Mouse (Mus musculus) forebrain, postnatal 0 days (tissue): ENCODE results near the gene Mgst2. TPM values are rescaled to one million over a fixed set of nuclear protein-coding genes. Genes with fewer than 3 reads are reported as not detected.
A peak's percentile ranks its signal among the peaks of the same experiment; 100 is the strongest.

Experiments
- ATAC-seq: fragments of 200-750 bp; cut with Nextera tagmentation; 2 replicates; pipeline ENCODE4 v1.8.0; 2017; ENCODE audit warnings: mild to moderate bottlenecking, moderate library complexity
- DNase-seq: peaks from one replicate; pipeline ENCODE4 v3.0.0-alpha.2; 2015
- H3K27ac ChIP-seq: fragments of 300-500 bp; sonication (generic); 2 replicates; pipeline ENCODE4 v1.5.1; 2014; ENCODE audit warnings: low read depth, mild to moderate bottlenecking, antibody characterized with exemption, low read length, moderate library complexity, mixed read lengths
- H3K27me3 ChIP-seq: fragments of 300-500 bp; sonication (generic); 2 replicates; pipeline ENCODE4 v1.6.1; 2014; ENCODE audit warnings: mild to moderate bottlenecking, low read length, mixed read lengths; ENCODE audit not compliant: insufficient read depth
- H3K36me3 ChIP-seq: fragments of 300-500 bp; sonication (generic); 2 replicates; pipeline ENCODE4 v1.6.1; 2014; ENCODE audit warnings: mild to moderate bottlenecking, moderate library complexity; ENCODE audit not compliant: insufficient read depth
- H3K4me1 ChIP-seq: fragments of 300-500 bp; sonication (generic); 2 replicates; pipeline ENCODE4 v1.6.1; 2014; ENCODE audit warnings: antibody characterized with exemption; ENCODE audit not compliant: insufficient read depth
- H3K4me2 ChIP-seq: fragments of 300-500 bp; sonication (generic); 2 replicates; pipeline ENCODE4 v1.6.1; 2014; ENCODE audit warnings: low read depth, mild to moderate bottlenecking, moderate library complexity
- H3K4me3 ChIP-seq: fragments of 300-500 bp; sonication (generic); 2 replicates; pipeline ENCODE4 v1.5.1; 2014; ENCODE audit warnings: low read depth, low read length, mixed read lengths
- H3K9ac ChIP-seq: fragments of 300-500 bp; sonication (generic); 2 replicates; pipeline ENCODE4 v1.6.1; 2014; ENCODE audit warnings: mild to moderate bottlenecking
- H3K9me3 ChIP-seq: fragments of 300-500 bp; sonication (generic); 2 replicates; pipeline ENCODE4 v1.6.1; 2016; ENCODE audit warnings: low read length
- CTCF ChIP-seq: sonication (generic); IDR thresholded peaks from 2 replicates; pipeline ENCODE4 v1.5.1; 2016; ENCODE audit warnings: antibody characterized with exemption, control low read depth, low read depth
- WGBS: fragments of 180-500 bp; shearing (Covaris S2); extraction: QIAGEN DNeasy Blood & Tissue Kit; methylation state at CpG from one replicate; pipeline ENCODE4 v1.1.7; 2014; 5-methylcytosine and 5-hydroxymethylcytosine counted together
- polyA plus RNA-seq: library from polyadenylated mRNA; unstranded; fragments of >200 nt; fragmentation: Nextera tagmentation; extraction: Ambion mirVana; gene quantifications from 2 replicates; pipeline ENCODE4 v1.2.1, GENCODE M21; 2015
- total RNA-seq: library from RNA; depleted of rRNA; stranded (reverse); fragments of >200 nt; gene quantifications from 2 replicates; pipeline ENCODE4 v1.2.3, GENCODE M21; 2014

Mgst2 gene
- total and polyA plus RNA-seq, 2 experiments from 2014 or later = 0.94 TPM; not detected in 1

DNA sequence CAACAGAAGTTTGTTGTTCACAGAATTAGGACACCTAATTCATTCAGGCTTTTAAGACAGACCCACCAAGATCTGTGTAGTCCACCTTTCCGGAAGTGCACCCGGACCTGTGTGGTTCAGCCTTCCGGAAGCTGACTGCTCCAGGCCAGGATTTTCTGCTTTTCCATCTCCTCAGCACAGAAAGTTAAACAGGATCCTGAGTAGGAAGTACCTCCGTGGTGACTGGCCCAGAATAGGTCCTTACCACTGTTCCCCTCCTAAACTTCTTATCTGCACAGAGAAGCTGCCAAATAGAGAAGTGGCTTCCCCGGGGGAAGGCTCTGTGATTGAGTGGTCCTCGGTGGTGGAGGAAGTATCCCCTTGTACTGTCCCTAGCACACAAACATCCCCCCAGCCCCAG, 2.4 kb downstream of the Mgst2 start:
- DNase-seq (no peak), ATAC-seq (no peak)
- Histone ChIP-seq H3K36me3 (no peaks in the 10 kb centered on the region), H3K27ac (no peak overlapping the region), H3K4me3 (no peak overlapping the region), H3K4me1 (no peaks in the 10 kb centered on the region), H3K9me3 (no peaks in the 10 kb centered on the region), H3K9ac (no peak overlapping the region), H3K4me2 (no peak overlapping the region), H3K27me3 (no peaks in the 10 kb centered on the region)
- 69% methylated on average over 6 of the region's 6 CpGs for WGBS
- no peak for TF ChIP-seq CTCF

DNA sequence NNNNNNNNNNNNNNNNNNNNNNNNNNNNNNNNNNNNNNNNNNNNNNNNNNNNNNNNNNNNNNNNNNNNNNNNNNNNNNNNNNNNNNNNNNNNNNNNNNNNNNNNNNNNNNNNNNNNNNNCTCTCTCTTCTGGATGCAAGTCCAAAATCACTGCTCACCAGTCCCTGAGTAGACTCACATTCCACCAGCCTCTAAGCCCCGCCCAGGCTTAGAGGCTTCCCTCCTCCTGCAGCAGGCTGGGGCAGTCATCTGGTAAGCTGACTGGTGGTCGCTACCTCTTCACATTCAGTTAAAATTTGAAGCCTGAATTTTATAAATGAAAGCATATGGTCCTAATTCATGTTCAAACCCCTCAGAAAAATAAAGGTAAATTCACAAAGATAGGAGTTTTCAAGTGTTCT, 8.4 kb downstream of the Mgst2 start:
- Histone ChIP-seq H3K4me3 (no peak overlapping the region), H3K4me1 (no peaks in the 10 kb centered on the region), H3K9me3 (no peaks in the 10 kb centered on the region), H3K36me3 (no peaks in the 10 kb centered on the region), H3K4me2 (no peak overlapping the region), H3K27ac (no peak overlapping the region), H3K27me3 (no peaks in the 10 kb centered on the region), H3K9ac (no peak overlapping the region)
- WGBS = 49% methylated on average over 2 of the region's 2 CpGs
- ATAC-seq (no peak), DNase-seq (no peak)
- no peak for TF ChIP-seq CTCF

DNA sequence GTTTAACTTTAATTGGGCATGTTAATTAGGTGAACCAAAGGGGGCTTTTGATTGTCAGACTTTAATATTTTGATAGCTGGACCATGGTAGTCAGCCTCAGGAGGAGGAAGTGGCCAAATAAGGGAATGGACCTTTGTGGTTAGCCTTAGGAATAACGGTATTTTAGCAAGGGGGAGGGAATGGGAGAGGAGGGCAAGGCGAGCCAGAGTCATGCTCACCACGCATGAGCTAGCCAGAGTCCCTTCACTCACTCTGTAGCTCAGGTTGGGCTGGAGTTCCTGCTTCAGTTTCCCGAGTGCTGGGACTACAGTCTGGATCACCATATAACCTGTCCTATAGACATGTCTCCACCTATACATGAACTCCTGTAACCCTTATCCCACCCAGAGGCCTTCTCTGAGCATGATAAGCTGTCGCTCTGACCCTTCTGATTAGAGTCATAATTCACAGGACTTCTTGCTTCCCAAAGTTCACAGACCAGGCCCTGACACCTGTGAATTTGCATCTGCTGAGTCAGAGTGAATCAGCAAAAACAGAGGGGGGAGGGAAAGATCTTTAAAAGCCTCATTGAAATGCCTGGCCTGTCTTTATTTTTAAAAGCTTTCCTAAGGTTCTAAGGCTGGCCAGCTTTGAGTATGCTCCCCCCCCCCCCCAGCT, 10.4 kb downstream of the Mgst2 start:
- H3K9me3 ChIP-seq = no peaks in the 10 kb centered on the region
- H3K36me3 ChIP-seq = no peaks in the 10 kb centered on the region
- H3K9ac ChIP-seq = no peak overlapping the region
- H3K27ac ChIP-seq = no peak overlapping the region
- no peaks in the 10 kb centered on the region for H3K27me3 ChIP-seq
- no peak overlapping the region for H3K4me3 ChIP-seq
- DNase-seq (no peak), ATAC-seq (no peak)
- 80% methylated on average over 5 of the region's 5 CpGs for WGBS
- H3K4me1 ChIP-seq = no peaks in the 10 kb centered on the region
- TF ChIP-seq CTCF = no peak
- H3K4me2 ChIP-seq = no peak overlapping the region

DNA sequence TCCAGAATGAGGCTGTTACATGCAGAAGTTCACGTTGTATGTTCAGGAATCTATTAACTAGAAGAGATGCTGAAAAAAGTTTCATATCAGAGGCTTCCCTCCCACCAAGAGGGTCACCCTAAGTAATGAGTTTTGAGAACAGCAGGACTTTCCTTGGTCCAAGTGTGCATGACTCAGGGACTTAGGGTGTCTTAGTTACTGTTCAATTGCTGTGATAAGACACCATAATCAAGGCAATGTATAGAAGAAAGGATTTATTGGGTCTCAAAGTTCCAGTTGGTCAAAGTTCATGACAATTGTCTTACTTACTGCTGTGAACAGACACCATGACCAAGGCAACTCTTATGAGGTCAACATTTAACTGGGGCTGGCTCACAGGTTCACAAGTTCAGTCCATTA, 10.9 kb downstream of the Mgst2 start:
- no peak for TF ChIP-seq CTCF

DNA sequence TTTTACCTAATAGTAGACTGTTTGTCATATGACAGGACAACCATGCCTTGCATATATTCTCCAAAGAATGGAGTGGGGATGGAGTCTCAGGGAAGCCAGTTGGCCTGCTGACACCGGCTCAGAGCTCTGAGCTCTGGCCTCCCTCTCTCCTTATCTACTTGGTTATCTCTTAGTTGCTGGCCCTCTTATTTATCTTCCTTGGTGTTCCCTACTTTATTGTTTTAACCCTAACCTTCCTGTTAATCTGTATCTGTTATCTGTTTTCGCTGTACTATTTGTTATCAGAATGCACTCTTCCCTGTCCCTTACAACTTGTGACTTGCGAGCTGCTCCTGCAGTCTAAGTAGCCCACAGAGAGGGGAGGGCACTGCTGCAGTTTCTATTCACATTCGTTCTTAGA, 12.5 kb downstream of the Mgst2 start:
- Histone ChIP-seq H3K4me1 (no peaks in the 10 kb centered on the region), H3K9me3 (no peaks in the 10 kb centered on the region), H3K27me3 (no peaks in the 10 kb centered on the region), H3K4me2 (no peak overlapping the region), H3K9ac (no peak overlapping the region), H3K36me3 (no peaks in the 10 kb centered on the region), H3K4me3 (no peak overlapping the region), H3K27ac (no peak overlapping the region)
- 61% methylated on average over 4 of the region's 4 CpGs for whole genome bisulfite sequencing
- no peak for TF ChIP-seq CTCF
- ATAC-seq (no peak), DNase-seq (no peak)

More for the DNA sequence above, 10.9 kb downstream of the Mgst2 start:
- H3K9me3 ChIP-seq = no peaks in the 10 kb centered on the region
- H3K27ac ChIP-seq = no peak overlapping the region
- no peak for DNase-seq
- no peak for ATAC-seq
- H3K4me1 ChIP-seq = no peaks in the 10 kb centered on the region
- H3K4me2 ChIP-seq = no peak overlapping the region
- H3K36me3 ChIP-seq = no peaks in the 10 kb centered on the region
- no peak overlapping the region for H3K4me3 ChIP-seq
- no peak overlapping the region for H3K9ac ChIP-seq
- no peaks in the 10 kb centered on the region for H3K27me3 ChIP-seq
- WGBS = 85% methylated on average over 1 of the region's 1 CpGs

GRCm38 (mm10) chr3:51673408-51674086, 13.4 kb downstream of the Mgst2 start:
- WGBS = 76% methylated on average over 21 of the region's 21 CpGs
- ATAC-seq (no peak), DNase-seq (no peak)
- no peak overlapping the region for H3K9ac ChIP-seq
- H3K27me3 ChIP-seq = no peaks in the 10 kb centered on the region
- TF ChIP-seq CTCF = peak; percentile 21; the same call in 1 of the 2 replicates
- no peak overlapping the region for H3K4me2 ChIP-seq
- H3K36me3 ChIP-seq = no peaks in the 10 kb centered on the region
- H3K9me3 ChIP-seq = no peaks in the 10 kb centered on the region
- H3K4me1 ChIP-seq = no peaks in the 10 kb centered on the region
- no peak overlapping the region for H3K27ac ChIP-seq
- H3K4me3 ChIP-seq = no peak overlapping the region

GRCm38 (mm10) chr3:51674963-51675362, 14.8 kb downstream of the Mgst2 start:
- 69% methylated on average over 3 of the region's 3 CpGs for WGBS
- Histone ChIP-seq H3K9ac (no peak overlapping the region), H3K4me3 (no peak overlapping the region), H3K36me3 (no peaks in the 10 kb centered on the region), H3K4me2 (no peak overlapping the region), H3K27ac (no peak overlapping the region), H3K9me3 (no peaks in the 10 kb centered on the region), H3K27me3 (no peaks in the 10 kb centered on the region), H3K4me1 (no peaks in the 10 kb centered on the region)
- DNase-seq (no peak), ATAC-seq (no peak)
- TF ChIP-seq CTCF = no peak
